Mouse (Mus musculus) brain, embryonic 14.5 days (tissue): ENCODE measurements around the gene Mast4.

Experiments used
- CTCF ChIP-seq: fragments of 200-500 bp; IDR thresholded peaks from 2 replicates; pipeline ENCODE4 v1.5.1; 2012; ENCODE audit warnings: inconsistent platforms, mild to moderate bottlenecking, moderate library complexity, borderline replicate concordance; ENCODE audit not compliant: insufficient read depth, insufficient read length; ENCODE audit errors: extremely low read depth
- POLR2A ChIP-seq: fragments of 200-500 bp; IDR thresholded peaks from 2 replicates; pipeline ENCODE4 v1.6.1; 2012; ENCODE audit warnings: mild to moderate bottlenecking, inconsistent platforms, borderline replicate concordance; ENCODE audit not compliant: poor library complexity, insufficient read depth, insufficient read length, severe bottlenecking; ENCODE audit errors: extremely low read depth

GRCm38 (mm10) chr13:103262061-103262460, 72.2 kb downstream of the Mast4 start:
- TF ChIP-seq CTCF (no peak), POLR2A (no peak)
